Mouse (Mus musculus): ENCODE measurements around the gene Prkg2. TPM values are rescaled to one million over a fixed set of nuclear protein-coding genes. Genes with fewer than 3 reads are reported as not detected.

Gene Prkg2
- polyA plus RNA-seq, 1 experiment from 2014 or later: 0.05 TPM

DNA sequence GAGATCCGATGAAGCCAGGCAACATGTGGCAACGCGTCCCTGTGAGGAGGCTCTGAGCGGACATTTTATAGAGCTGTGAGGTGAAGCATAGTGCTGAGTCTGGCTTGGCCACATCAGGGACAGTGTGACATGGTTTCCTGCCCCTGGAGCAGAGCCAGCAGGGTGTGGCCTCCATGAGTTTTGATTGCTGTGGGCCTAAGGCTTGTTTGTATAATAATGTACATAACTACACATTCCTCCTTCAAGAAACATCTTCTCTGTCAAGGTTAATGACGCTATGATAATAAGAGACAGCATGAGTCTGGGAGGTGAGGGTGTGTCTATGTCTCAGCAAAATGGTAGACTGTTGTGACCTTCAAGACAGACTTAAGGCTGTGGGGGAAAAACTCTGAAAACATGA, 118.4 kb downstream of the Prkg2 start:
- Histone ChIP-seq H3K27ac (ENCODE audit: low read depth) (no peak overlapping the region), H3K9ac (replicated peaks) (no peak overlapping the region), H3K36me3 (replicated peaks; ENCODE audit: insufficient read depth, low read length) (no peaks in the 10 kb centered on the region), H3K4me1 (ENCODE audit: insufficient read depth) (no peaks in the 10 kb centered on the region), H3K4me3 (ENCODE audit: low read depth, low read length) (no peak overlapping the region), H3K27me3 (ENCODE audit: insufficient read depth, low read length) (no peaks in the 10 kb centered on the region), H3K4me2 (ENCODE audit: low read depth, low read length) (no peak overlapping the region), H3K9me3 (ENCODE audit: low read length) (no peaks in the 10 kb centered on the region)
- TF ChIP-seq EP300 (IDR thresholded peaks at IDR 0.05; ENCODE audit: low read depth): no peak
- no peak for TF ChIP-seq CTCF (IDR thresholded peaks at IDR 0.05; ENCODE audit: low read depth)
- ATAC-seq (no peak), DNase-seq (no peak)
- WGBS (ENCODE audit: insufficient replicate concordance): 83% methylated on average over 5 of the region's 5 CpGs

DNA sequence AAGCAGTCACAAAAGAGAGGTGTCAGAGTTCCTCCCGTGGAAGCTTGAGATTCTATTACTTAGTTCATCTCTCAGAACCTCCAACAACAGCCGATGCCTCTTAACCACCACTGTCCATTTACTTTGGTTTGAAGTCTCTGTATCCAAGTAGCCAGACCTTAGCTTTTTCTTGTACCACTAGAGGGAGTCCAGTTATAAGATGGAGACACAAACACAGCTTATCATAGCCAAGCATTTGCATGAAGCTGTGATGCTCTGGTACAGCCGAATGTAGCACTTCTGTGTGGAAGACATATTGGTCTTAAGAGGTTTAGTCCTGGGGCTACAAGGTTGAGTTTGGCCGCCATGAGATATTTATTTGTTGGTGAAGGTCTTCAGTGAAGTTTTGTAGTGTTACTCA, 134.8 kb downstream of the Prkg2 start:
- TF ChIP-seq CTCF (IDR thresholded peaks at IDR 0.05; ENCODE audit: low read depth): peak; percentile 29
- TF ChIP-seq EP300 (IDR thresholded peaks at IDR 0.05; ENCODE audit: low read depth): no peak
- no peak overlapping the region for H3K27ac ChIP-seq (ENCODE audit: low read depth)
- ATAC-seq (no peak), DNase-seq (no peak)
- 56% methylated on average over 4 of the region's 4 CpGs for WGBS (ENCODE audit: insufficient replicate concordance)
- H3K9me3 ChIP-seq (ENCODE audit: low read length): no peaks in the 10 kb centered on the region
- no peaks in the 10 kb centered on the region for H3K4me1 ChIP-seq (ENCODE audit: insufficient read depth)
- H3K9ac ChIP-seq (replicated peaks): no peak overlapping the region
- H3K36me3 ChIP-seq (replicated peaks; ENCODE audit: insufficient read depth, low read length): no peaks in the 10 kb centered on the region
- H3K4me3 ChIP-seq (ENCODE audit: low read depth, low read length): no peak overlapping the region
- H3K4me2 ChIP-seq (ENCODE audit: low read depth, low read length): no peak overlapping the region
- no peaks in the 10 kb centered on the region for H3K27me3 ChIP-seq (ENCODE audit: insufficient read depth, low read length)

DNA sequence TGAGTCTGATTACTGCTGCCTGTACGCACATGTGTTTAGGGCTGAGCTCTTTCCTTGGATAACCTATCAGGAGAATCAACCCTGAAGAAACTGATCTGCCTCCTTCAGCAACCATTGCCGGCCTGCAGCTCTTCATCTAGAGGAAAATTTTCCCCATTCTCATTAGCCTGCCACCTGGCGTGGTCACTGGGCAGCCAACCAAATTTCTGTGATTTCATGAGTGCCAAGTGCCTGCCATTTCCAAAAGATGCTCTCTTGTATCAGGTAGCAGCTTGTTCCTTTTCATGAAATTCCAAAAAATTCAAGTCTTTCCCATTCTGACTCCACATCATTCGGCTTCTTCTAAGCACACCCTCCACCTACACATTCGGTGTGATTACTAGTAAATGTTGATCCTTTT, 136.2 kb downstream of the Prkg2 start:
- Histone ChIP-seq H3K4me2 (ENCODE audit: low read depth, low read length) (no peak overlapping the region), H3K9me3 (ENCODE audit: low read length) (no peaks in the 10 kb centered on the region), H3K27ac (ENCODE audit: low read depth) (no peak overlapping the region), H3K9ac (replicated peaks) (no peak overlapping the region), H3K27me3 (ENCODE audit: insufficient read depth, low read length) (no peaks in the 10 kb centered on the region), H3K4me3 (ENCODE audit: low read depth, low read length) (no peak overlapping the region), H3K36me3 (replicated peaks; ENCODE audit: insufficient read depth, low read length) (no peaks in the 10 kb centered on the region), H3K4me1 (ENCODE audit: insufficient read depth) (no peaks in the 10 kb centered on the region)
- no peak for TF ChIP-seq CTCF (IDR thresholded peaks at IDR 0.05; ENCODE audit: low read depth)
- no peak for TF ChIP-seq EP300 (IDR thresholded peaks at IDR 0.05; ENCODE audit: low read depth)
- no peak for ATAC-seq
- WGBS (ENCODE audit: insufficient replicate concordance): 72% methylated on average over 5 of the region's 5 CpGs
- DNase-seq: no peak

DNA sequence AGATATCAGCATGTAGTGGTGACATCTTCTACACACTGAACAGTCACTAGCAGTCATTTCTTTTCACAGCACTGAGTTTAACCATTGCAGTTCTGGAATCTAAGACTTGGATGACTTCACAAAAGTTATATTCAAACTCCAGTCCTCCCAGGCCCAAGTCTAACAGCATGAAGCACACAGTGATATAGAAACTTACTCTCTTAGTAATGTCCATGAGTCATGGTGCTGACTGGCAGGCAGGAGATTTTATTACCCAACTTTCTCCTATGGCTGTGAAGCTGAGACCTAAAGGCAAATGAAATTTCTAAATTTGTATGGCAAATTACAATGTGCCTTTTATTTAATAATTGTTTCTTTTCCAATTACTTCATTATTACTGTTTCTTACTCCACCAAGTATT, 139.2 kb downstream of the Prkg2 start:
- Histone ChIP-seq H3K4me1 (ENCODE audit: insufficient read depth) (no peaks in the 10 kb centered on the region), H3K4me2 (ENCODE audit: low read depth, low read length) (no peak overlapping the region), H3K27me3 (ENCODE audit: insufficient read depth, low read length) (no peaks in the 10 kb centered on the region), H3K36me3 (replicated peaks; ENCODE audit: insufficient read depth, low read length) (no peaks in the 10 kb centered on the region), H3K9ac (replicated peaks) (no peak overlapping the region), H3K27ac (ENCODE audit: low read depth) (no peak overlapping the region), H3K4me3 (ENCODE audit: low read depth, low read length) (no peak overlapping the region), H3K9me3 (ENCODE audit: low read length) (no peaks in the 10 kb centered on the region)
- TF ChIP-seq CTCF (IDR thresholded peaks at IDR 0.05; ENCODE audit: low read depth): no peak
- no peak for TF ChIP-seq EP300 (IDR thresholded peaks at IDR 0.05; ENCODE audit: low read depth)
- ATAC-seq (no peak), DNase-seq (no peak)

DNA sequence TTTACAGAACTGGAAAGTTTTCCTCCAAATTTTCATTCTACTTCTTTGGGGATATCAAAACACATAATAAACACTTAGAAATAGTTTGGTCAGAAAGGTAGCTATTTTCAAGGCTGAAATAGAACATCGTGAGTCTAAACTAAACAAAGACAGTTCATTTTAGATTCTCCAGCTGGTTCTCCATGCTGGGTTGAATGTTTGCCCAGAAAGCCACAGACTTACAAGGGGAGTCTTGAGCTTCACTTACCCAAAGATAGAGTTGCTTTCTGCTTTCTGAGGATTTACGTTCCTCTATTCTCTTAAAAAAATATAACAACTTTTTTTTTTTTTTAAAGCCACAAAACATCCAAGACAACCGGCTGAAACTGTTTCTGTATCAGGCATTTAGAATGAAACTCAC, 142.9 kb downstream of the Prkg2 start:
- TF ChIP-seq EP300 (IDR thresholded peaks at IDR 0.05; ENCODE audit: low read depth) (no peak), CTCF (IDR thresholded peaks at IDR 0.05; ENCODE audit: low read depth) (no peak)
- no peak overlapping the region for H3K4me2 ChIP-seq (ENCODE audit: low read depth, low read length)
- DNase-seq (no peak), ATAC-seq (no peak)
- no peak overlapping the region for H3K9ac ChIP-seq (replicated peaks)
- no peaks in the 10 kb centered on the region for H3K9me3 ChIP-seq (ENCODE audit: low read length)
- H3K27ac ChIP-seq (ENCODE audit: low read depth): no peak overlapping the region
- WGBS (ENCODE audit: insufficient replicate concordance): 71% methylated on average over 3 of the region's 3 CpGs
- H3K4me1 ChIP-seq (ENCODE audit: insufficient read depth): no peaks in the 10 kb centered on the region
- H3K36me3 ChIP-seq (replicated peaks; ENCODE audit: insufficient read depth, low read length): no peaks in the 10 kb centered on the region
- H3K4me3 ChIP-seq (ENCODE audit: low read depth, low read length): no peak overlapping the region
- no peaks in the 10 kb centered on the region for H3K27me3 ChIP-seq (ENCODE audit: insufficient read depth, low read length)

DNA sequence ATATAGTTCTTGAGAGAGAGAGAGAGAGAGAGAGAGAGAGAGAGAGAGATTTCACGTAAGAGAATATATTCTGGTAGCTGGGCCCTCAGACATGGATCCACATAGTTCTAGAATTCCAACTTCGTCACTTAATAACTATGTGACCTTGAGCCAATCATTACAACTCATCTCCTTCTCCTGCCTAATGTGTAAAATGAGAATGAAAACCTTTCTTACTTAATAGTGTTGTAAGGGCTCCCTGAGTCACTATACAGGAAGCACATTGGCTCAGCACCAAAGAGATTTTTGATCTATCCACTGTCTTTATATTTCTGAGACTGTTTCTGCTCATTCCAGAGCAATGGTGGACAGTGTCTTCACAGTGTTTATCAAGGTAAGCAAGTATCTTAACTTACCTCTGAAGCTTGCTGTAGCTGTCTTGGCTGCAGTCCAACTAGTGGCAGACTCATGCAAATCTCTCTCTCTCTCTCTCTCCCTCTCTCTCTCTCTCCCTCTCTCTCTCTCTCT, 146.6 kb downstream of the Prkg2 start:
- Histone ChIP-seq H3K27ac (ENCODE audit: low read depth) (no peak overlapping the region), H3K9me3 (ENCODE audit: low read length) (no peaks in the 10 kb centered on the region), H3K4me1 (ENCODE audit: insufficient read depth) (no peaks in the 10 kb centered on the region), H3K4me3 (ENCODE audit: low read depth, low read length) (no peak overlapping the region), H3K27me3 (ENCODE audit: insufficient read depth, low read length) (no peaks in the 10 kb centered on the region), H3K36me3 (replicated peaks; ENCODE audit: insufficient read depth, low read length) (no peaks in the 10 kb centered on the region), H3K4me2 (ENCODE audit: low read depth, low read length) (no peak overlapping the region), H3K9ac (replicated peaks) (no peak overlapping the region)
- TF ChIP-seq CTCF (IDR thresholded peaks at IDR 0.05; ENCODE audit: low read depth): no peak
- DNase-seq (no peak), ATAC-seq (no peak)
- WGBS (ENCODE audit: insufficient replicate concordance): 54% methylated on average over 2 of the region's 2 CpGs

DNA sequence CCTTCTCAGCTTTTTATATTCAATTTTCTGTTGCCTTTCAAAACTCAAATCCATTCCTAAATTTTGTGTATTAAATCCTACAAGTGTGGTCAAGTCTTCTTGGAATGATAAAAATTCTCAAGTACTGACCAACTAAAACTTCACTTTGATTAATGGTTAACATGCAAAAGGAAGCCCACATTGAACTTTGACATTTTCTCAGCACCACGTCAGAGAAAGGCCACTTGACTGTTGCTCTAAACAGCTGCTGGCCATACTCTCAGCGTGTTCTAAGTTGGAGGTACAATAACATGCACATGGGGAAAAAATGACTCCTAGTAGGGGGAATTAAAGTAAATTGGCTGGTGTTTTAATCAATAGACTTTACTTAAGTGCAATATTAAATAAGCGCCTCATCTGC, 155.1 kb downstream of the Prkg2 start:
- Histone ChIP-seq H3K4me3 (ENCODE audit: low read depth, low read length) (no peak overlapping the region), H3K4me2 (ENCODE audit: low read depth, low read length) (no peak overlapping the region), H3K27me3 (ENCODE audit: insufficient read depth, low read length) (no peaks in the 10 kb centered on the region), H3K27ac (ENCODE audit: low read depth) (no peak overlapping the region), H3K9ac (replicated peaks) (no peak overlapping the region), H3K4me1 (ENCODE audit: insufficient read depth) (no peaks in the 10 kb centered on the region), H3K9me3 (ENCODE audit: low read length) (no peaks in the 10 kb centered on the region), H3K36me3 (replicated peaks; ENCODE audit: insufficient read depth, low read length) (no peaks in the 10 kb centered on the region)
- ATAC-seq: no peak
- no peak for DNase-seq
- no peak for TF ChIP-seq EP300 (IDR thresholded peaks at IDR 0.05; ENCODE audit: low read depth)
- no peak for TF ChIP-seq CTCF (IDR thresholded peaks at IDR 0.05; ENCODE audit: low read depth)
- 53% methylated on average over 3 of the region's 3 CpGs for WGBS (ENCODE audit: insufficient replicate concordance)

Other genes with a start within 250 kb of the Prkg2 start
- gene Bmp3, start 182.9 kb downstream of the Prkg2 start, polyA plus RNA-seq (2015; fragmentation: Nextera tagmentation; extraction: Ambion mirVana): not detected in 2 replicates